Mouse (Mus musculus) limb, embryonic 11.5 days (tissue): ENCODE data around the gene Rras2. TPM values are rescaled to one million over a fixed set of nuclear protein-coding genes. Genes with fewer than 3 reads are reported as not detected.

Experiments
- ATAC-seq: fragments of 200-750 bp; cut with Nextera tagmentation; 2 replicates; pipeline ENCODE4 v1.8.0; 2017; ENCODE audit warnings: low read depth; ENCODE audit not compliant: insufficient number of reproducible peaks, low FRiP score, low TSS enrichment
- DNase-seq: peaks from one replicate; pipeline ENCODE4 v3.0.0-alpha.2; 2015; ENCODE audit warnings: low spot score
- H3K27ac ChIP-seq: fragments of 300-500 bp; sonication (generic); replicated peaks from 2 replicates; pipeline ENCODE4 v1.5.1; 2014; ENCODE audit warnings: low read depth, mild to moderate bottlenecking, low read length
- H3K27me3 ChIP-seq: fragments of 300-500 bp; sonication (generic); 2 replicates; pipeline ENCODE4 v1.6.1; 2014; ENCODE audit warnings: mild to moderate bottlenecking, low read length, mixed read lengths; ENCODE audit not compliant: control insufficient read depth, insufficient read depth
- H3K36me3 ChIP-seq: fragments of 300-500 bp; sonication (generic); 2 replicates; pipeline ENCODE4 v1.6.1; 2014; ENCODE audit warnings: mild to moderate bottlenecking, low read length, moderate library complexity, mixed read lengths; ENCODE audit not compliant: control insufficient read depth, insufficient read depth
- H3K4me1 ChIP-seq: fragments of 300-500 bp; sonication (generic); 2 replicates; pipeline ENCODE4 v1.6.1; 2014; ENCODE audit warnings: low read length, mixed read lengths; ENCODE audit not compliant: control insufficient read depth, insufficient read depth
- H3K4me2 ChIP-seq: fragments of 300-500 bp; sonication (generic); 2 replicates; pipeline ENCODE4 v1.6.1; 2014; ENCODE audit warnings: low read depth, mild to moderate bottlenecking, moderate library complexity; ENCODE audit not compliant: severe bottlenecking
- H3K4me3 ChIP-seq: fragments of 300-500 bp; sonication (generic); 2 replicates; pipeline ENCODE4 v1.5.1; 2014; ENCODE audit warnings: low read depth, low read length
- H3K9ac ChIP-seq: fragments of 300-500 bp; sonication (generic); 2 replicates; pipeline ENCODE4 v1.6.1; 2014; ENCODE audit warnings: mild to moderate bottlenecking, low read length
- H3K9me3 ChIP-seq: fragments of 300-500 bp; sonication (generic); 2 replicates; pipeline ENCODE4 v1.6.1; 2016; ENCODE audit warnings: low read length; ENCODE audit not compliant: control insufficient read depth
- WGBS: fragments of 180-500 bp; shearing (Covaris S2); extraction: QIAGEN DNeasy Blood & Tissue Kit; methylation state at CpG from one replicate; pipeline ENCODE4 v1.1.7; 2014; 5-methylcytosine and 5-hydroxymethylcytosine counted together
- polyA plus RNA-seq: library from polyadenylated mRNA; unstranded; fragments of >200 nt; fragmentation: Nextera tagmentation; extraction: Ambion mirVana; gene quantifications from 2 replicates; pipeline ENCODE4 v1.2.1, GENCODE M21; 2014

The Rras2 gene
- polyA plus RNA-seq, 1 experiment from 2014 or later: 27.0 TPM

- 82% methylated on average over 5 of the region's 5 CpGs for WGBS
- ATAC-seq: no peak
Observed at GRCm38 (mm10) chr7:114005499-114005898, 112.1 kb downstream of the Rras2 start.

DNA sequence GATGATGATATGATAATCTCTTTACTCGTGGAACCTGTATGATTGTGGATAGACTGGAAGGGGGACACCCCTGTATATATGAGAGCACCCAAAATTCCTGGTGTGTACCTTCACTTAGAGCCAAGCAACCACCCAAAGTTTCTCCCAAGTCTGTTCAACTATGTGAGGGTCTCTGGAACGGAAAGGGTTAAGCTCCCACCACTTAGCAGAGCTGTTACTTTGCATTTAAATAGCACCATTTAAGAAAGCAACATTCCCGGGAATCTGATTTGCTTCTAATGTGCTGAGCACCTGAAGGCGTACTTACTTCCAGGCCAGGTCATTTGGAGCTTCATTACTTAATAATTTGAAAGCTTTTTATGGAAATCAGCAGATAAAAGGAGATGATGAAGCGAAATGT, 113.4 kb downstream of the Rras2 start:
- no peaks in the 10 kb centered on the region for H3K9me3 ChIP-seq
- H3K9ac ChIP-seq: no peak overlapping the region
- no peak overlapping the region for H3K4me2 ChIP-seq
- 23% methylated on average over 5 of the region's 5 CpGs for WGBS
- DNase-seq (no peak), ATAC-seq (no peak)
- H3K4me3 ChIP-seq: no peak overlapping the region
- H3K36me3 ChIP-seq: no peaks in the 10 kb centered on the region
- H3K4me1 ChIP-seq: no peaks in the 10 kb centered on the region
- H3K27me3 ChIP-seq: no peaks in the 10 kb centered on the region
- no peak overlapping the region for H3K27ac ChIP-seq

More at GRCm38 (mm10) chr7:114005499-114005898, 112.1 kb downstream of the Rras2 start:
- Histone ChIP-seq H3K9ac (no peak overlapping the region), H3K36me3 (no peaks in the 10 kb centered on the region), H3K4me1 (no peaks in the 10 kb centered on the region), H3K27me3 (no peaks in the 10 kb centered on the region), H3K4me2 (no peak overlapping the region), H3K27ac (no peak overlapping the region), H3K9me3 (no peaks in the 10 kb centered on the region), H3K4me3 (no peak overlapping the region)
- DNase-seq: no peak

DNA sequence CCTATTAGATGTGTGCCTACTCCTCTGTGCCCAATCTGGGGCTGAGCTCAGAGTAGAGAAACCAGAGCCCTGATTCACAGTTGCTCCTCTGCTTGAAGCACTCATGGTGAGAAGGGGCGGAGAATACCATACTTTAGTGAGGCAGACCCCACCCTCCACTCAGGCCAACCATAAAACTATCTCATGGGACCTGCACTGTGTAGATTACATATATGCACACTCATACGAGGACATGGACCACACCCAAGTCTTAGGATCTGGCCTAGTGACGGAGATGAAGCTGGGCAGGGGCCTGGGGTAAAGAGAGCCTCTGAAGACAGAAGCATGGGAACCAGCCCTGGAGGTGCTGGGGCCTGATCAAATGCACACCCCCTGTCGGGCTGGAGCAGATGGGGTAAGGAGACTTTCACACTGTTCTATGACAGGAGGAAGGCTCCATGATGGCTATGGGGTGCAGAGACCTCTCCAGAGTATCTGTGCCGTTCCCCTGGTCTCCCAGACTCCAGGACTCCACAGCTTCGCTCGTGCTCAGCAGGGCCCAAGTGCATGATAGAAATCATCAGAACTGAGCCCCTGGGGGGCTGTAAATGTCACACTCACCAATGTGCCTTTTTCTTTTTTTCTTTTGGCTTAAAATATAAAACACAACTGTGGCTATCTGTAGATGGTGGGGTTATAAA, 119.8 kb downstream of the Rras2 start:
- DNase-seq (no peak), ATAC-seq (no peak)

More for the DNA sequence above, 119.8 kb downstream of the Rras2 start:
- Histone ChIP-seq H3K27ac (no peak overlapping the region), H3K4me3 (no peak overlapping the region), H3K9ac (no peak overlapping the region), H3K4me2 (no peak overlapping the region), H3K36me3 (no peaks in the 10 kb centered on the region), H3K9me3 (no peaks in the 10 kb centered on the region), H3K27me3 (no peaks in the 10 kb centered on the region), H3K4me1 (no peaks in the 10 kb centered on the region)
- 64% methylated on average over 7 of the region's 7 CpGs for WGBS

Other genes with a start within 250 kb of the Rras2 start
- gene Copb1, start 136.9 kb upstream of the Rras2 start, polyA plus RNA-seq: 133 and 140 TPM in 2 replicates
- 474 and 486 TPM in 2 replicates for gene Psma1, start 158.3 kb upstream of the Rras2 start, polyA plus RNA-seq